In genomic region chr17:15327106-15327505, GRCm38 (mm10) we compare ENCODE assay signal across 19 mouse cellular contexts. TPM values are rescaled to one million over a fixed set of nuclear protein-coding genes. Genes with fewer than 3 reads are reported as not detected.
DNase-seq lines count a peak whose midpoint lies in the region; ATAC-seq and TF ChIP-seq lines count a peak whose summit lies in the region.
"Had no signal": no experiment of that assay in that cellular context is flagged by ENCODE, and none has a peak within 500 bp of the region (broad histone marks: within the 10 kb centered on the region; RNA-seq: fewer than 3 reads in every experiment).

No protein-coding gene starts in this region.

- WGBS in kidney, embryonic 15.5 days, result 86% methylated on average over 5 of the region's 5 CpGs
- 94% methylated on average over 5 of the region's 5 CpGs for WGBS in hindbrain, embryonic 13.5 days

- H3K27ac ChIP-seq in gastrocnemius, adult 2 months, result peak overlapping the region; percentile 73
- no peak overlapping the region for H3K27ac ChIP-seq in kidney, embryonic 15.5 days
- no peak overlapping the region for H3K27ac ChIP-seq in hindbrain, embryonic 13.5 days
- H3K27ac ChIP-seq: embryonic facial prominence, embryonic 15.5 days; forebrain, embryonic 12.5 days; hindbrain, embryonic 14.5 days; liver, embryonic 13.5 days; neural tube, embryonic 13.5 days had no signal

- no peaks in the 10 kb centered on the region for H3K9me3 ChIP-seq in kidney, embryonic 15.5 days (replicated peaks)
- H3K9me3 ChIP-seq in hindbrain, embryonic 13.5 days, result no peaks in the 10 kb centered on the region
- H3K9me3 ChIP-seq: embryonic facial prominence, embryonic 15.5 days; forebrain, embryonic 12.5 days; heart, embryonic 12.5 days; liver, embryonic 13.5 days; neural tube, embryonic 13.5 days had no signal

- no peak overlapping the region for H3K9ac ChIP-seq in kidney, embryonic 15.5 days
- H3K9ac ChIP-seq in hindbrain, embryonic 13.5 days, result no peak overlapping the region
- H3K9ac ChIP-seq: embryonic facial prominence, embryonic 15.5 days; forebrain, embryonic 12.5 days; heart, embryonic 12.5 days; hindbrain, embryonic 14.5 days; liver, embryonic 13.5 days; neural tube, embryonic 13.5 days had no signal

- intact Hi-C loops in gastrocnemius, adult 2 months (cut with DNase I), result loop anchor here (5.0 kb wide), 2 partner anchors 40 to 135 kb away; no protein-coding TSS in a partner anchor

- no peak overlapping the region for H3K4me3 ChIP-seq in gastrocnemius, adult 2 months
- H3K4me3 ChIP-seq in kidney, embryonic 15.5 days (replicated peaks), result no peak overlapping the region
- no peak overlapping the region for H3K4me3 ChIP-seq in hindbrain, embryonic 13.5 days
- H3K4me3 ChIP-seq: embryonic facial prominence, embryonic 15.5 days; forebrain, embryonic 12.5 days; heart, embryonic 12.5 days; liver, embryonic 13.5 days; neural tube, embryonic 13.5 days had no signal

- H3K4me1 ChIP-seq in kidney, embryonic 15.5 days, result peaks cover 20% of the 10 kb centered on the region
- peaks cover 8% of the 10 kb centered on the region for H3K4me1 ChIP-seq in hindbrain, embryonic 13.5 days (replicated peaks)
- H3K4me1 ChIP-seq: embryonic facial prominence, embryonic 15.5 days; liver, embryonic 13.5 days had no signal

- TF ChIP-seq CTCF in gastrocnemius, adult 2 months (IDR thresholded peaks at IDR 0.05), result no peak

- no peak for ATAC-seq in kidney, embryonic 15.5 days (replicated peaks; ENCODE audit: low FRiP score)
- ATAC-seq in hindbrain, embryonic 13.5 days (ENCODE audit: low FRiP score), result no peak

- H3K27me3 ChIP-seq in kidney, embryonic 15.5 days, result no peaks in the 10 kb centered on the region
- H3K27me3 ChIP-seq in hindbrain, embryonic 13.5 days, result peaks cover 15% of the 10 kb centered on the region; the same call in 1 of the 2 replicates
- H3K27me3 ChIP-seq: embryonic facial prominence, embryonic 15.5 days; forebrain, embryonic 12.5 days; heart, embryonic 12.5 days; liver, embryonic 13.5 days had no signal

- no peaks in the 10 kb centered on the region for H3K36me3 ChIP-seq in kidney, embryonic 15.5 days
- no peaks in the 10 kb centered on the region for H3K36me3 ChIP-seq in hindbrain, embryonic 13.5 days
- H3K36me3 ChIP-seq: embryonic facial prominence, embryonic 15.5 days; forebrain, embryonic 12.5 days; heart, embryonic 12.5 days; liver, embryonic 13.5 days; neural tube, embryonic 13.5 days had no signal

- no peak overlapping the region for H3K4me2 ChIP-seq in kidney, embryonic 15.5 days
- no peak overlapping the region for H3K4me2 ChIP-seq in hindbrain, embryonic 13.5 days
- H3K4me2 ChIP-seq: embryonic facial prominence, embryonic 15.5 days; forebrain, embryonic 12.5 days; heart, embryonic 12.5 days; hindbrain, embryonic 14.5 days; liver, embryonic 13.5 days; neural tube, embryonic 13.5 days had no signal

- DNase-seq in lung, postnatal 36 days, result peak; percentile 6
- no peak for DNase-seq in lung, postnatal 10 days
- DNase-seq in adrenal gland, postnatal 14 days, result peak; percentile 58
- DNase-seq in gastrocnemius, adult 2 months, result peak; percentile 90
- DNase-seq in skeletal muscle tissue, adult 2 months (ENCODE audit: low read depth, low spot score), result peak; percentile 81
- DNase-seq: cerebellum, adult 8-10 months; kidney, adult 11 months; layer of hippocampus, postnatal 36 days; left cerebral cortex, postnatal 4 days; liver, embryonic 13.5 days; spleen, adult 18-20 months; thymus, postnatal 25 days had no signal

RNA-seq across cellular contexts. Expression of gene Dll1, which starts 49.6 kb away (rescaled TPM):
- total RNA-seq in adrenal gland, postnatal 14 days (2021), result 6.7 and 10.5 TPM in 2 replicates
- 1 to 10 TPM; 3.0 to 4.1 TPM for total RNA-seq in gastrocnemius, adult 2 months (2021)
- polyA plus RNA-seq in kidney, embryonic 15.5 days (2015; fragmentation: Nextera tagmentation; extraction: Ambion mirVana), result 30.9 and 32.0 TPM in 2 replicates
- polyA plus RNA-seq in hindbrain, embryonic 13.5 days (2015; fragmentation: Nextera tagmentation; extraction: Ambion mirVana), result 27.1 and 29.7 TPM in 2 replicates
